Mouse (Mus musculus) WW6 (cell line): Measurements from ENCODE around the gene Prkcb.
"Not testable (repeated sequence)": the region's sequence is repeated elsewhere in the genome, so short reads cannot be mapped to it uniquely, and the experiment has no call there.

Source experiments
- DNase-seq: peaks from one replicate; pipeline ENCODE4 v3.0.0-alpha.2; 2013; ENCODE audit warnings: low read depth, low spot score

Gene Prkcb

DNA sequence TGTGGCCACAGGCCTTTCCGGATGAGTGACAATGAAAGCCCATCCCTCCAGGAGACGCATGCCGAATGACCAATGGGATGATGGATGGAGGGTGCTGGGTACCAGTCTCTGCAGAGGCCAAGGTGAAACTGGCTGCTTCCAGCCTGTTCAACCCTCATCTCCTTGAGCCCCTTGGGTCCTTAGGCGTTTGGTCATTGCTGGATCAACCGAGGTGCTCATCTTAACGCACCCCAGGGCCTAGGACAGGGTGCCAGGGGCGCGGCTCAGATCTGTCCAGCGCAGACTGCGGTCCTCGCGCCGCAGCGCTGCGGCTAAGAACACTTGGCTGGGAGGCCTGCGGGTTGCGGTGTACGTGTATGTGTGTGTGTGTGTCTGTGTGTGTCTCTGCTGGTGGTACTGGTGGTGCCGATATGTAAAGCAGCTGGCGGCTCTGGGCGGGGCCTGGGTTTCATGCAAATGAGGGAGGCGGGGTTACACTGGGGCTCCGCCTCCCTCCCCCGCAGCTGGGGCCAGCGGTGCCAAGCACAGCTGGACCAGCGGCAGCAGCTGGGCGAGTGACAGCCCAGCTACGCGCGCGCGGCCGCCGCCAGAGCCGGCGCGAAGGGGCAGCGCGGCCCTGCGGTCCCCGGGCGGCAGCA lies at the start of gene Prkcb:
TSS of gene Prkcb (plus strand) at position 147 of the 638 bp plus-strand sequence.
- no peak for DNase-seq

DNA sequence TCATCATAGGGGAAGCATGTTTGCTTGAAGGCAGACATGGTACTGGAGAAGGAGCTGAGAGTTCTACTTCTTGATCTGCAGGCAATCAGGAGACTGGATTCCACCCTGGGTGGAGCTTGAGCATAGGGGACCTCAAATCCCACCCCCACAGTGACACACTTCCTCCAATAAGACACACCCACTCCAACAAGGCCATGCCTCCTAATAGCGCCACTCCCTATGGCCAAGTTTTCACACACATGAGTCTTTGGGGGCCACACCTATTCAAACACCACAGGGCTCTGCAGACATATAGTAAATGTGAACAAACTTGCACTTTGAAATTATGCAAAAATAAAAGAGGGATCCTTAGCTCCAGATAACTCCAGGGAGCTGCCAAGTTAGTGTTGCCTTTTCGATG lies 49.6 kb upstream of the Prkcb start:
- DNase-seq: no peak

DNA sequence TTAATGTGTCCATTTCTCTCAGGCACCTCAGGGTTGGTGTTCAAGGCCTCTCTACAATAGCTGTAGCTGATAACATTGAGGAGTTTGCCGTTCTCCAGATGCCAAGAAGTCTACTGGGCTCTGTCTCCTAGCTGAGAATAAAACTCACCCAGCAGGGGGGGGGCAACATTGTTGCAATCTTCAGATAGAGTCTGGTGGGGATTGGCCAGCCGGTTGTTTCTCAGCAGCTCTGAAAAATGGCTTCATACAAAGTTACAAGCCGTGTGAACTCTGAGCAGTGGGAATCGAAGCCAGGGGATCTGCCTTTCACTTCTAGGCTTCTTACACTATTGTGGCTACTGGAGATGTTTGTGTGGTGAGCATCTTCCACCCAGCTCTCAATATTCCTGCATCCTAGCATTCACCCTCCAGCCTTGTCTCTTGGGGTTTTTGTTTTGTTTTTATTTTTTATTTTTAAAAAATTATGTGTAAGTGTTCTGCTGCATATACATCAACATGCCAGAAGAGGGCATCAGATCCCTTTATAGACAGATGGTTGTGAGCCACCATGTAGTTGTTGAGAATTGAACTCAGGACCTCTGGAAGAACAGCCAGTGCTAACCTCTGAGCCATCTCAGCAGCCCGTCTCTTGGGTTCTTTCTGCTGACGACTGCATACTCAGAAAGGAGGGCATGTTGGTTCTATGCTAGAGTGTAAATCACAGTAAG lies 48.0 kb upstream of the Prkcb start:
- DNase-seq: no peak

DNA sequence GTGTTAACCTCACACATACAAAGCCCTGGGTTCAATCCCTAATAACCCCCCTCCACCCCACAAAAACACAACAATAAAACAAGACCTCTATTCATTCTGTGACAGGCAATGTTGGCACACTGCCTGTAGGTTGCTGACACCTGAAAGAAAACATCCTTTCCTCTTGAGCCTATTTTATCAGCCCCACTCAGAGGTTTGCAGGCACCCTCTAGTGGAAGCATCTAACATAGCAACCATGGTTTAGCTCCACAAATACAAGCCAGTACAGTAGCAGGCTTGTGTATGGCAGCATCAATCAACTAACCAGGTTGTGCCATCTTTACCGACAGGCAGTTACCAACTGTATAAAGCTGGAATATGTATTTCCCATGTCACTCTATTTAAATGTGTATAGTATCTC lies 46.3 kb upstream of the Prkcb start:
- no peak for DNase-seq

DNA sequence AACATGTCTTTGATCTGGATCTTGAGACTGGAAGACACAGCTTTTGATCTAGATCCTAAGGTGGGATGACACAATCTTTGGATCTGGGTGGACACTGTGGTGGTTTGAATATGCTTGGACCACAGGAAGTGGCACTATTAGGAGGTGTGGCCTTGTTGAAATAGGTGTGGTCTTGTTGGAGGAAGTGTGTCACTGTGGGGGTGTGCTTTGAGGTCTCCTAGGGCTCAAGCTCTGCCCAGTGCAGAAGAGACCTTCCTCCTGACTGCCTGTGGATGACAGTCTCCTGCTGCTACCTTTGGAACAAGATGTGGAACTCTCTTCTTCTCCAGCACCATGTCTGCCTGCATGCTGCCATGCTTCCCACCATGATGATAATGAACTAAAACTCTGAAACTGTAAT lies 45.8 kb upstream of the Prkcb start:
- not testable (repeated sequence) for DNase-seq

DNA sequence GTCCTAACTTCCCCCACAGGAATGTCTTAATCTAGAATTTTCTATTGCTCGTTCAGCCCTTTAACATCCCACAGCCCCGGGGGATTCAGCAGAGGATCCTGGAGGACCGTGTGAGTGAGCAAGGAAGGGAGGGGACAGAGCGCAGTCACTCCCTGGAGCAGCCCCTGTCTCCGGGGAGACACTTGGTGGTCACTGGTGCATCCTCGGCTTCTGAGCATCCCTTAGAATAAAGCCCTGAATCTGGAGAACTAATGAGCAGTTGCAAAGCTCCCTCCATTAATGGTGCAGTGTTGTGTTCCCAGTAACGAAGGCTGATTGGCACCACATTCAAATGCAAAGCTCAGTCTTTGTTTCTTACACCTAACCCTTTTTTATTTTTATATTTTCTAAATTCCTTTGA lies 44.4 kb upstream of the Prkcb start:
- DNase-seq: no peak

DNA sequence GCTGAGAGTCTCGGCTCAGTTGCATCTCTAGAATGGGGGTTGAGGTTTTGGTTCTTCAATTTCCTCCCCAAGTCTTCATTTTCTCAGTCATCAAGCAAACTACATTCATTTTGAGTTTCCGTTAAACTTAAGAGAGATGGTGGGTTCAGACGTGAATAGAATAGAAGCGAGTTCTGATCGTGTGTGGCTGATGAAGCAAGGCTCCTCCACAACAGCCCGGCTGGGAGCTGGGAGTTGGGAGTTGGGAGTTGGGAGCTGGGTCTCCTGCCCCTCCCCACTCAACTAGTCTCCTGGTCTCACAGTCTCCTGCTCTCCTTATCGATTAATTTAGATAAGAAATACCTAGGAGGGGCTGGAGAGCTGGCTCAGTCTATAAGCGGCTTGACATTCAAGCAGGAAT lies 44.0 kb upstream of the Prkcb start:
- no peak for DNase-seq

DNA sequence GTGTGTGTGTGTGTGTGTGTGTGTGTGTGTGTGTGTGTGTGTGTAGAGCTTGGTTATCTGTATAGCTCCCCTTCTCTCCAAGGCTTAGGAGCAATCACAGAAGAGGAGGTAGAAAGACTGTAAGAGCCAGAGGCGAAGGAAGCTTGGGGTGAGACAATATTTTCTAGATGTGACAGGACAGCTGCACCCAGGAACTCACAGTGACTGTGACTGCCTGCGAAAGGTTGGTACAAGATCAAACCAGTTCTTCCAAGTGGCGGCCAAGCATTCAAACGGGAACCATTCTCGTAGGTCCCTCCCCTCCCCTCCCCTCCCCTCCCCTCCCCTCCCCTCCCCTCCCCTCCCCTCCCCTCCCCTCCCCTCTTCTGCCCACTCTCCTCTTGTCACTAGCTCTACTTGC lies 42.6 kb upstream of the Prkcb start:
- no peak for DNase-seq

DNA sequence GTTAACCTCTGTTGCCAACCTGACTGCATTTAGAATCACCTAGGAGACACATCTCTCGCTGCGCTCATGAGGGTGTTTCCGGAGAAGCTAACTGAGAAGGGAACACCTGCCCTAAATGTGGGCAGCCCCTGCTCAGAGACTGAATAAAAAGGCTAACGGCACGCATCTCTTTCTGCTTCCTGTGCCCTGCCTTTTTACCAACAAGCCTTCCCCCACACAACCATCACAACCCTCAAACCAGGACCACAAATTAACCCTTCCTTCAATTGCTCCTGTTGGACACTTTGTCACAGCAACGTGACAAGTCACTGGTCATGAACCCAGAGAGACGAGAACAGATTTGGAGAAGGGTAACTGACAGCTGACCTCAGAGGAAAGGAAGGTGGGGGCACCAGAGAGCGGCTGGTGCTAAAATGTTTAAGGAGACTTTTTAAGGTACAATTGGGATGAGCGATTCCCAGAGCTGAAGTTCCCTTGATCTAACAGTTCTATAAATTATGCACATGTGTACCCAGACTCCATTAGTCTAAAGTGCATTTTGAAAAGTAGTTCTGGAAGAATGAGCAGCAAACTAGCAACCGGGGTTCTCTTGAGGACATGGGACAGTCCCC lies 41.2 kb upstream of the Prkcb start:
- DNase-seq: no peak

DNA sequence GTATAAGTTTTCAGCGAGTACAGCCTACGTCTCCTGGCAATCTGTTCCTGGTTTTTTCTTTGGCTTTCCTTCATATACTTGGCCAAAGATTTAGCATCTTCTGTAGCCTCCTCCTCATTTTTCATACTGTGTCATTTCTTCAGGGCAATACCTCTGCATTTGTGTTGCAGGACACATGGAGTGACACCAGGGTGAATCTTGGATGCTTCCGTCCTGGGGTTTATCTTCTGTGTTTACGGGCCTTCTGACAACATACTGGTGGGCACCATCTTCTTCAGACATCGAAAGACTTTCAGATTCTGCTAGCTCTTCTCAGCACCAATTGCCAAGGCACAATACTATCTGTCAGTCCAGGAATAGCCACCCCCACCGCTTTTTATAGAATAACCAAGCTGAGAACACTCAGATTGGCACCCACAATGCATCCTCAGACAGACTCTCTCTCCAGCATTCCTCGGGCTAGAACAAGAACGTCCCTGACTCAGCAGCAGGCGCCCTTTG lies 39.2 kb upstream of the Prkcb start:
- no peak for DNase-seq

DNA sequence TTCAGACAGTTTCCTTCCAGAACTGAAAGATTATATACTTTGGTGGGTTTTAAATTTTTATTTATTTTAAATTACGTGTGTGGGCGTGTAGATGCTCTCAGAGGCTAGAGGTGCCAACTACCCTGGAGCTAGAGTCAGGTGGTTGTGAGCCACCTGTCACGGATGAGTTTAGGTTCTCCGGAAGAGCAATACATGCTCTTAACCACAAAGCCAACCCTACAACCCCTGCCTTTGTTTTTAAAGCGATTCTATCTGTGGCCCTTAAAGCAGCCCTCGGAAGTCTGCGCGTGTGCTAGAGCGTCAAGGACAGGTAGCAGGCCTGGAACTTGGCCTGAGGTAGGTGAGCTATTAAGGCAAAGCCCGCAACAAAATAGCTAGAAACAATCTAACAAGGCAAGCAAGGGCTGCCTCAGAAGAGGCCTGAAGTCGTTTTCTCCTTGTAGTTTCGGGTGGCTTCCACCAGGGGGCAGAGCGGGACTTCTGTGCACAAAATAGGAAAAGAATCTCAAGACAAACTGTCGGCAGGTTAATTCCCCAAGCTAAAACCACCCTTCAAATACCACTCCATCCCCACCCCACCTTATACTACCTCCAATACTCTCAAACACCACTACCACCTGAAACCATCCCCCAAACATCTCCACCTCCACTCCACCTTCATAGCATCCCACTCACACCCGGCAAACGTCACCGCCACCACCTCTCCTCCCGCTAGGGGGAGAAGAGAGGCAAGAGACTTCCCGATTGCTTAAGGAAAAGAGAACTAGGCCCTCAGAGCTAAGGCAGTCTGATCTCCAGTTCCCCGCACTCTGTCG lies 37.1 kb upstream of the Prkcb start:
- peak; percentile 63 for DNase-seq

DNA sequence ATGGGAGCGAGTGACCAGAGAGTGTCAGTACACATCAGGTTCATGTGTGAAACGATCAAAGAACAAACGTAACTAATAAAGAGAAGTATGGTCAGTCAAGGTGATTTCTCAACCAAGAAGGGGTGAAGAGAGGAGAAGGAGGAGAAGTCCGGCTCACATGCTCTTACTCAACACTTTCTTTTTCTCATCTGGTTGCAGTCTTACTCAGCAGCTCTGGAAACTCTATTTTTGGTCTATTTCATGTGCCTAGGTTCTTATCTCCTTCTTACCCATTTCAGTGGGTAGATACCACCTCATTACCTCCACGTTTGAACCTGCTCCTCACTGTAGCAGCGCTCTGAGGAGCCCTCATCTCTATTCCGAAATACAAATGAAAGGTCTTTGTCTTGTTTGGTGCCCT lies 31.8 kb upstream of the Prkcb start:
- DNase-seq: no peak

DNA sequence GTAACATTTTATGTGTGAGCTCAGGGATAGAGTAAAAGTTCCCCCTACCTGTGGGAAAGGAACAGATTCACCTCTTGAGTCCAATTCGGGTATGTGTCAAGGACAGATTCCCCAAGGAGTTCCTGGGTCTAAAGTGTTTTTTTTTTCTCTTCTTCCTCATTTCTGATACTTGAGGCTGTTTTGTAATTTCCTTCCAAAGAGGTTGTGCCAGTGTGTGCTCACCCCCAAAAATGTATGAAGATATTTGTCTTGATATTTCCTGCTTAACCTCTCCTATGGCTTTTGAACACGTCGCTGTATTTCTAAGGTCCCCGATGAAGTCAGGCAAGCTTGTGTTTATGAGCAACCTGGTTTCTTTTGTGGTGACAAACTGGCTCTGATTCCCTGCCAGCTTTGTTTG lies 30.0 kb upstream of the Prkcb start:
- DNase-seq: no peak

DNA sequence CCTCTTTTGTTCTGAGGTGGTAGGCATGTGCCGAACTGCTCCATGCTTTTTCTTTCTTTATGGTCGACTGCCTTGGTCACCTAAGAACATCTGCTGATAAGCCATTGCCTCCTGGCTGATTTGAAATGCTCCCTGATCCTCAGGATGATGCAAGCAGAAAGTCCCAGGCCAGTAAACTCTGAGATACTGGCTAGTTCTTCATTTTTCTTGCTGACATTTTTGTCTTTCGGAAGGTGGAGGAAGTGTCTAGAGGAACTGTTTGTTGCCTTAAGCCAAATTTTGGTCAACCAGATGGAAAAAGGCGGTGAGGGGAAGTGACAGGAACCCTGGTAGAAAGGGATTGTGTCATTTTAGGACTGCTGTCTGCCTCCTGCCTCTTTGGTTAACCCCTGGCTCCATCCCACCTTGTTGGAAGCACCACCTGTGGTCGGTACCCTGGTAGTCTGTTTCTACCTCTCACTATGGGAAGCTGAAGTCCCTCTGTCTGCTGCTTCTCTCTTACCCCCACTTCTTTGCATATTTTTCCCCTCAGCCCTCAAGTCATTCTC lies 28.4 kb upstream of the Prkcb start:
- DNase-seq: no peak

DNA sequence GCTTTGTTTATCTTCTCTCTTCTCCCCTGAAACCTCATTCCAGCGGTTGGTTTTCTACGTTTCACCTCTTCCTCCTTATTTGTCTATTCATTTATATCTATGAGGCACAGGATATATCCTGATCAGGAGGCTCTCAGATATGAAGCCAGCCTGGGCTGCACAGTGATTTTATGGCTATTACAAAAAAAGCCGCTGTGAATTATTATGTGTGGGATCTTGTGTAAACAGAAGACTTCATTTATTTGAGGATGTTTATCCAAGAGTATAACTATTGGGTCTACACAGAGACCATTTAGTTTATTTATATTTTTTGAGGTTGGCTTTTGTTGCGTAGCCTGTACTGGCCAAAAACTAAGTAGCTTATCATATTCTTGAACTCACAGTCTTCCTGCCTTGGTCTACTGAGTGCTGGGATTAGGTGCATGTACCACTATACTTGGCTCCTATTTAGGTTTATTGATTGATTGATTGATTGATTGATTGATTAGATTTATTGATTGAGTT lies 19.5 kb upstream of the Prkcb start:
- DNase-seq: no peak

DNA sequence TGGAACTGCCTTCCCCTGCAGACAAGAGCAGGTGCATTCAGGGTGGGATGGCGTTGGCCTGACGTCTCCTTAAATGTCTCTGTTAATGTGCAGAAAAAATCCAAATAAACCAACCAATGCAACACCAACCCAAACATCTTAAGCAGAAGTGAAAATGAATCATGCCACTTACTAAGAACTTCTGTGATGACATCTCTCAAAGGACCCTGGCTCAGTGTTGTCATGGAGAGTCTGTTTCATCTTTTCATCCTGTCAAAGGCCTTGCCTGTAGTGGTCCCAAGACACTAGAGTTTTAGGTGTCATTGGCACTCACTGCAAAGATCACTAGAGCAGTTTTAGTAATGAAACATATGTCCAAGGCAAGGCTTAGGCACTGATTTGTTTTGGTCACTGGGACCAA lies 16.2 kb upstream of the Prkcb start:
- DNase-seq: no peak

DNA sequence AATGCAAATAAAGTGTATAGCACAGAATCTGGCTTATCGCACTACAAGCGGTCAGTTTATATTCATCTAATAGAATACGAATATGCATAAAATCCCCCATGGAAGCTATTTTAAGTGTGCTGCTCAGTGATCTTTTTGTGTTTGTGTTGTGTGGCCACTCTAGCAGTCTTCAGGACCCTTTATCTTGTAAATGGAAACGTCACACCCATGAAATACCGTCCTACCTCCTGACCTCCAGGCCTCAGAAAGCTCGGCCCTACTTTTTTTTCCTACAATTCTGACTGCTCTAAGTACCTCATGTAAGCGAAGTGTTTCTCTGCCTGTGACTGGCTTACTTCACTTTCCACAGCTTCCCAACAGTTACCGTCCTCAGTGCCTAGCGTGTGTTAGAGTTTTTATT lies 9.0 kb upstream of the Prkcb start:
- DNase-seq: no peak

DNA sequence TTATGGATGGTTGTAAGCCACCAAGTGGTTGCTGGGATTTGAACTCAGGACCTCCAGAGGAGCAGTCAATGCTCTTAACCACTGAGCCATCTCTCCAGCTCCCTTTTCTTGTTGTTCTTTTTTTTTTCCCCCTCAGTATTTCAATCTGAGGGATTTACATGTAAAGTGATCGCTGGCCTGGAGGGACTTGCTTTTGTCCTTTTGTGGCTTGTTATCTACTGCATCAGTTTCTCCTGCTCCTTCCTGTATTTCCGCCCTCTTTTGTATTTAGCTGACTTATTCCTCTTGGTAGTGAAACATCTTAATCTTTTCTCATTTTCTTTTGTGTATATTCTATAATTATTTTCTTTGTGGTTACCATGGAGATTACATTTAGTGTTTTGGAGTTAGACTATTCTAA lies 8.2 kb upstream of the Prkcb start:
- no peak for DNase-seq

DNA sequence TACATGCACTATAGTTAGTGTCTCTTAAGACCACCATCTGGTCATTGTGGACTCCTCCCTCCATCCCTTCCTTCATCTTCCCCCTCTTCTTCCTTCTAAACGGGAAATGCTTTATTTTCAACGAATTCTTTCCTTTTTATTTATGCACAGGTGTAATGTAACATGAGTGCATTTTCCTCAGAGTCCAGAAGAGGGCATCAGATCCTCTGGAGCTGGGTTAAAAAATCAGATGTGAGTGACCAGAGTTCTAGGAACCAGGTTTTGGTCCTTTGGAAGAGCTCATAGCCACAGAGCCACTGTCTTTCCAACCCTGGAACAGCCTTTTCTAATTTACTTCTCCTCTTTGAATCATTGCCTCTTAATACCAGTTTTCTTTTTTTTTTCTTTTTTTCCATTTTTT lies 6.0 kb upstream of the Prkcb start:
- no peak for DNase-seq

DNA sequence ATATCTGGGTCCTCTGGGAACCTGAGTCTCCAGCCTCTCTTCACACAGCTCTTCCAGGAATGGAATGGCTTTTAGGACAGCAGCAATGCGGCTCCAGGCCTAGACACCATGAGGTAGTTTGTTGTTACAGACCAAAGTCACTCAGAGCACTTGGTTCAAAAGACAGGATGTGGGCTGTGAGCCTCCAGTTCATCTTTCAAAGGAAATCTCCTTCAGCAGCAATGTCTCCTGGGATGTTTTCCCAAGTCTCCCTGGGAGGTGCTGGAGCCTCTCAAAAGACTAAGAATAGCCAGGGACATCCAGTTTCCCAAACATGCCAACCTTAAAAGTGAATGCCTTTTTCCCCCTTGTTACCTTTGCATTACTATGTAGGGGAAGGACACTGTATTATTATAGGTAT lies 1.3 kb upstream of the Prkcb start:
- DNase-seq: no peak

DNA sequence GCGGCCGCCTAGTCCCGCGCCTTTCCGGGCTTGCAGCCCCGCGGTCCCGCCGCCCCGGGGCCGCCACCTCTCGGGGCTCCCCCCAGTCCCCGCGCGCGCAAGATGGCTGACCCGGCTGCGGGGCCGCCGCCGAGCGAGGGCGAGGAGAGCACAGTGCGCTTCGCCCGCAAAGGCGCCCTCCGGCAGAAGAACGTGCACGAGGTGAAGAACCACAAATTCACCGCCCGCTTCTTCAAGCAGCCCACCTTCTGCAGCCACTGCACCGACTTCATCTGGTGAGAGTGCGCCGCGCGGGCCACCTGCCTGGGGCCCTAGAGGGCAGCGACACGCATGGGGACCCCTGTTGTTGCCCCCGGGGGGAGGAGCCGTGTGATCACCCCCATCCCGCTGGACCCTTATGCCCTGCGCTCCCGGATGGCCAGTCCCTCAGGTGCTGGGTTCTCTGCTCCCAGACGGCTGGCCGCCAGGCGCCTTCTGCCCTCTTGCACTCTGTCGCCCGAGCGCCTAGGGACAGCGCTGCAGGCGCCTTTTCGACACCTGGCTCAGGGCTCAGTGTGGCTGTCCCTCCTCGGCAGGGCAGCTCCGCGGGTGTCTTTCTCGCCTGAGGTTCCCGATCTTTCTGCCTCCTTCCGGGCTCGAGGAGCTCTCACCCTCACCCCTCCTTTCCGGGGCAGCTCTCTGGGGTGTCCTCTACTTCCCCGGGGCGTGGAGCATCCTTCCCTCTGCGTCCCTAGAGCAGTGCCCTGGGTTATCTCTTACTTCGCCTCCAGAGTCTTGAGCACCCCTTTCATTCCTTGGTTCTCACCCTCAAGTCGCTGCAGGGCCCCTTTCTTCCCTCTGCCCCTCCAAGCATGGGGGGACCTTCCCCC lies 926 bp downstream of the Prkcb start:
- DNase-seq: no peak
